Mouse (Mus musculus) testis, postnatal 10 days (tissue): ENCODE results near the gene Ttll3.

ENCODE experiments used
- DNase-seq: peaks from one replicate; pipeline ENCODE4 v3.0.0; 2021; ENCODE audit warnings: low spot score

The Ttll3 gene

GRCm38 (mm10) chr6:113426696-113427095 is 37.6 kb downstream of the Ttll3 start:
- no peak for DNase-seq

- peak; percentile 75 for DNase-seq
Observed at GRCm38 (mm10) chr6:113427397-113427796, 38.3 kb downstream of the Ttll3 start.

- DNase-seq, result no peak
Observed at GRCm38 (mm10) chr6:113428006-113428405, 38.9 kb downstream of the Ttll3 start.

GRCm38 (mm10) chr6:113429965-113430364 is 40.9 kb downstream of the Ttll3 start:
- no peak for DNase-seq

- no peak for DNase-seq
Observed at GRCm38 (mm10) chr6:113430846-113431245, 41.8 kb downstream of the Ttll3 start.

- DNase-seq, result no peak
Observed at GRCm38 (mm10) chr6:113431801-113432200, 42.7 kb downstream of the Ttll3 start.

- DNase-seq, result no peak
Observed at GRCm38 (mm10) chr6:113433661-113434060, 44.6 kb downstream of the Ttll3 start.

- DNase-seq, result no peak
Observed at GRCm38 (mm10) chr6:113434691-113435090, 45.6 kb downstream of the Ttll3 start.

GRCm38 (mm10) chr6:113435664-113436205 is 46.7 kb downstream of the Ttll3 start, which contains the start of gene Cidec:
Gene Cidec (minus strand): TSS chr6:113435760.
- DNase-seq, result no peak

- DNase-seq, result no peak
Observed at GRCm38 (mm10) chr6:113437135-113437534, 48.1 kb downstream of the Ttll3 start.

- DNase-seq, result no peak
Observed at GRCm38 (mm10) chr6:113438721-113439430, 49.8 kb downstream of the Ttll3 start.

- DNase-seq, result no peak
Observed at GRCm38 (mm10) chr6:113440686-113441085, 51.6 kb downstream of the Ttll3 start.

- DNase-seq, result peak; percentile 88
Observed at GRCm38 (mm10) chr6:113441147-113441680, 52.2 kb downstream of the Ttll3 start.

GRCm38 (mm10) chr6:113442087-113442441 is 53.0 kb downstream of the Ttll3 start:
- no peak for DNase-seq

- peak; percentile 90 for DNase-seq
Observed at GRCm38 (mm10) chr6:113442442-113443090, 53.5 kb downstream of the Ttll3 start, which contains the start of gene Jagn1. Gene Jagn1 (plus strand): TSS chr6:113442569.

GRCm38 (mm10) chr6:113443091-113443490 is 54.0 kb downstream of the Ttll3 start:
- DNase-seq, result no peak

GRCm38 (mm10) chr6:113444207-113444965 is 55.3 kb downstream of the Ttll3 start:
- no peak for DNase-seq

- no peak for DNase-seq
Observed at GRCm38 (mm10) chr6:113447639-113448038, 58.6 kb downstream of the Ttll3 start.

- DNase-seq, result no peak
Observed at GRCm38 (mm10) chr6:113451839-113452238, 62.8 kb downstream of the Ttll3 start.

- DNase-seq, result no peak
Observed at GRCm38 (mm10) chr6:113455007-113455406, 65.9 kb downstream of the Ttll3 start.

- no peak for DNase-seq
Observed at GRCm38 (mm10) chr6:113457952-113458534, 69.0 kb downstream of the Ttll3 start, which contains the start of gene Il17re. Gene Il17re (plus strand): TSS chr6:113458484.

- DNase-seq, result no peak
Observed at GRCm38 (mm10) chr6:113458635-113459034, 69.6 kb downstream of the Ttll3 start.
